Mouse (Mus musculus) brain, embryonic 14.5 days (tissue): Measurements from ENCODE around the gene Glud1.

ENCODE experiments used
- CTCF ChIP-seq: fragments of 200-500 bp; IDR thresholded peaks from 2 replicates; pipeline ENCODE4 v1.5.1; 2012; ENCODE audit warnings: inconsistent platforms, mild to moderate bottlenecking, moderate library complexity, borderline replicate concordance; ENCODE audit not compliant: insufficient read depth, insufficient read length; ENCODE audit errors: extremely low read depth
- POLR2A ChIP-seq: fragments of 200-500 bp; IDR thresholded peaks from 2 replicates; pipeline ENCODE4 v1.6.1; 2012; ENCODE audit warnings: mild to moderate bottlenecking, inconsistent platforms, borderline replicate concordance; ENCODE audit not compliant: poor library complexity, insufficient read depth, insufficient read length, severe bottlenecking; ENCODE audit errors: extremely low read depth

DNA sequence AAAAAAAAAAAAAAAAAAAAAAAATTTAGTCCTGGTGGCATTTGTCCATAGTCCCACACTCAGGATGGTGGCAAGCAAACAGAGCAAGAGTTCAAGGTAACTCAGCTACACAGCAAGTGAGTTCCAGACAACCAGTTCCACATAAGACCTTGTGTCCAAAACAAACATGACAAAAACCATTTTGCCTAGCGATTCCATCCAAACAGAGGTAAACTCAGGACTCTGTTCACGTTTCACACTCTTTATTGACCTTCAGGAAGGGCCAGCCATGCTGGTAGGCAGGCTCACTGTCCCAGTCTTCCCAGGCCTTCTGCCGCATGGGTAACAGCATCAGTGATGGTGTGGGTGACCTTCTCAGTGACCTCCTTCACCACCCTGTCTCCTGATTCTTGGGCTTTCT lies 41.1 kb downstream of the Glud1 start:
- TF ChIP-seq CTCF = no peak
- TF ChIP-seq POLR2A = no peak
